Mouse (Mus musculus) heart, embryonic 11.5 days (tissue): ENCODE measurements at regions not wholly inside any gene's neighbourhood (a gene's known extent, or its start where the extent isn't known, plus 50 kb on each side); places are given as distances from the start of the nearest gene placed in this dataset.

Experiments
- ATAC-seq: fragments of 200-750 bp; cut with Nextera tagmentation; replicated peaks from 2 replicates; pipeline ENCODE4 v1.8.0; 2017; ENCODE audit warnings: moderate library complexity; ENCODE audit not compliant: insufficient number of reproducible peaks, low FRiP score, low TSS enrichment
- H3K27ac ChIP-seq: fragments of 300-500 bp; sonication (generic); 2 replicates; pipeline ENCODE4 v1.5.1; 2014; ENCODE audit warnings: mild to moderate bottlenecking, low read depth, low read length
- H3K27me3 ChIP-seq: fragments of 300-500 bp; sonication (generic); 2 replicates; pipeline ENCODE4 v1.6.1; 2014; ENCODE audit warnings: mild to moderate bottlenecking, low read length, mixed read lengths; ENCODE audit not compliant: control insufficient read depth, insufficient read depth
- H3K36me3 ChIP-seq: fragments of 300-500 bp; sonication (generic); 2 replicates; pipeline ENCODE4 v1.6.1; 2014; ENCODE audit warnings: mild to moderate bottlenecking, low read length, moderate library complexity, mixed read lengths; ENCODE audit not compliant: control insufficient read depth, insufficient read depth
- H3K4me1 ChIP-seq: fragments of 300-500 bp; sonication (generic); 2 replicates; pipeline ENCODE4 v1.6.1; 2014; ENCODE audit warnings: low read length; ENCODE audit not compliant: control insufficient read depth, insufficient read depth
- H3K4me2 ChIP-seq: fragments of 300-500 bp; sonication (generic); 2 replicates; pipeline ENCODE4 v1.6.1; 2014; ENCODE audit warnings: mild to moderate bottlenecking, moderate library complexity
- H3K4me3 ChIP-seq: fragments of 300-500 bp; sonication (generic); 2 replicates; pipeline ENCODE4 v1.5.1; 2014; ENCODE audit warnings: low read depth, low read length
- H3K9ac ChIP-seq: fragments of 300-500 bp; sonication (generic); 2 replicates; pipeline ENCODE4 v1.6.1; 2014; ENCODE audit warnings: mild to moderate bottlenecking, low read depth, low read length, moderate library complexity
- H3K9me3 ChIP-seq: fragments of 300-500 bp; sonication (generic); replicated peaks from 2 replicates; pipeline ENCODE4 v1.6.1; 2016; ENCODE audit warnings: low read length; ENCODE audit not compliant: control insufficient read depth
- WGBS: fragments of 180-500 bp; shearing (Covaris S2); extraction: QIAGEN DNeasy Blood & Tissue Kit; methylation state at CpG from one replicate; pipeline ENCODE4 v1.1.7; 2014; ENCODE audit not compliant: insufficient replicate concordance; 5-methylcytosine and 5-hydroxymethylcytosine counted together

DNA sequence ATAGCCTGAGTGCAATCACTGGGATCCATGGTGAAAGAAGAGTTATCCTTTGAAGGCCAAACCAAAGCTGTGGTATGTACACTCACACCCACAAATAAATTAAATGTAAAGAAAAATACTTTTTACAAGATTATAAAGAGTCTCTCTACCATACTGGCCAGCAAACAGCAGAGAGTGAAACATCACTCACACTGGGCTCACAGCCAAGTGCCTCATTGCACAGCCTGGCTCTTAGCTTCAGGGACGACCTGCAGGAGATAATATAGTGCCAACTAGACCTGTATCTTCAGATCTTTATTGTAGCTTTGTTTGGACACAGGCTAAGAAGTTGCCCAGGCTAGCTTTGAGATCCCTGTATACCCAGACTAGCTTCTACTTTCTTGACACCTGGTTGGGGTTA, 174.1 kb upstream of the Irx5 start:
- H3K9ac ChIP-seq = no peak overlapping the region
- no peak overlapping the region for H3K4me2 ChIP-seq
- H3K27me3 ChIP-seq = no peaks in the 10 kb centered on the region
- peaks cover 4% of the 10 kb centered on the region; the same call in 1 of the 2 replicates for H3K4me1 ChIP-seq
- no peak for ATAC-seq
- H3K4me3 ChIP-seq = no peak overlapping the region
- 0 out of 2 replicates have a peak, but pooled peaks cover 2% of the 10 kb centered on the region for H3K9me3 ChIP-seq
- 13% methylated on average over 1 of the region's 1 CpGs for WGBS
- H3K36me3 ChIP-seq = no peaks in the 10 kb centered on the region
- no peak overlapping the region for H3K27ac ChIP-seq

DNA sequence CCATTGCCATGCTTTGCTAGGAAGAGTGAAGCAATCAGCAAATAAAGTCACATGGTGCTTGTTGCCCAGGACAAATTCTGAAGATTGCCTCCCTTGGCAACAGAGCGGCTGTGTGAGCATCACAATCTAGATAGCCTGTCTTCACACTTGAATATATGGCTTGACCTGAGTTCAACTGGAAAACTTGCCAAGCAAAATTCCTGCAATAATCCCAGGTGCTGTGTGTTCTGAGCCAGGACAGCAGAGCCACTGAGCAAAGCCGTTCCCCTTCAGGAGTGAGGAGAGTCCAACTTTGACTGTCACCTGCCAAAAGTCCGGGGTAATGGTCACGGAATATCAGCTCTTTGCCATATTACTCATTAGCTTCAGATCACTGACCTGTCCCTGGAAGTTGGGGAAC, 176.8 kb upstream of the Irx5 start:
- no peak overlapping the region for H3K4me3 ChIP-seq

DNA sequence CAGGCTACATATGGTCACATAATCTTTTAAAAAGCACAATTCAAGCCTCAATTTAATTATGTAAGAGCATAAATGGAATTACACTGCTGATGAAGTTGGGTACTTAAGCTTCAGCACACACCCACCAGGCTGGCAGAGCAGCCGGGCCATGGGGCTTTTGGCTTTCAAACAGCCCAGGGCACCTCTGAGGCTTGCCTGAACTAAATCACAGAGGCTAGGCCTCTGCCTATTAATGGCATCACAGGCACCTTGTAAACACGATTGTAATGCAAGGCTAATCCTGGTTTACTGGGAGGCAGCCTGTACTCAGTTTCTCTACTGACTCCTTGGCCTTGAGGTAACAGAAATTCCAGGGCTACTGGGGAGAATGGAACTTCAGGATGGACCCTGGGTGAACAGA, 178.1 kb upstream of the Irx5 start:
- H3K4me2 ChIP-seq = no peak overlapping the region
- H3K27ac ChIP-seq = no peak overlapping the region
- H3K27me3 ChIP-seq = no peaks in the 10 kb centered on the region
- H3K4me1 ChIP-seq = peaks cover 4% of the 10 kb centered on the region; the same call in 1 of the 2 replicates
- no peaks in the 10 kb centered on the region for H3K9me3 ChIP-seq
- H3K9ac ChIP-seq = no peak overlapping the region
- no peaks in the 10 kb centered on the region for H3K36me3 ChIP-seq
- 69% methylated on average over 2 of the region's 2 CpGs for WGBS
- no peak for ATAC-seq
- H3K4me3 ChIP-seq = no peak overlapping the region

More for the DNA sequence above, 176.8 kb upstream of the Irx5 start:
- Histone ChIP-seq H3K9ac (no peak overlapping the region), H3K9me3 (no peaks in the 10 kb centered on the region), H3K27me3 (no peaks in the 10 kb centered on the region), H3K27ac (no peak overlapping the region), H3K4me1 (peaks cover 4% of the 10 kb centered on the region; the same call in 1 of the 2 replicates), H3K36me3 (no peaks in the 10 kb centered on the region), H3K4me2 (no peak overlapping the region)
- WGBS = 84% methylated on average over 4 of the region's 4 CpGs
- no peak for ATAC-seq

DNA sequence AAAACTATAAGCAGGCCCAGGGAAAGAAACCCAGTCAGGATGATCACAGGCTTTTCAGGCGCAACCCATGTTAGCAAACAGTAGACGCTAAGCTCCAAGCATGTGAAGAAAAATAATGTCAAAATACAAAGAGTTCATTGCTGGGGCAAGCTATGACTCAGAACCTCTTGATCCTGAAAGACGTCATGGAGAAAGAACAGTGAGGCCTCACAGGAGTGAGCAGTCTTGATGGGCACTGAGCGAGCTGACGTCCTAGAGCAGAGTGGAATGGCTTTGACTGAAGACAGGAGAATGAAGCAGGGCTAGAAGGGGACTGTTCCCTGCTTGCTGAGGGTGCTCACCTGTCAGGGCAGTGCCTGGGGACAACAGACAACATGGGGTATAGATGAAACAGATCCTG, 181.3 kb upstream of the Irx5 start:
- no peaks in the 10 kb centered on the region for H3K4me1 ChIP-seq
- 66% methylated on average over 5 of the region's 5 CpGs for WGBS
- ATAC-seq = no peak
- H3K9me3 ChIP-seq = no peaks in the 10 kb centered on the region
- H3K36me3 ChIP-seq = no peaks in the 10 kb centered on the region
- no peak overlapping the region for H3K9ac ChIP-seq
- H3K4me3 ChIP-seq = no peak overlapping the region
- no peak overlapping the region for H3K27ac ChIP-seq
- H3K27me3 ChIP-seq = no peaks in the 10 kb centered on the region
- H3K4me2 ChIP-seq = no peak overlapping the region

DNA sequence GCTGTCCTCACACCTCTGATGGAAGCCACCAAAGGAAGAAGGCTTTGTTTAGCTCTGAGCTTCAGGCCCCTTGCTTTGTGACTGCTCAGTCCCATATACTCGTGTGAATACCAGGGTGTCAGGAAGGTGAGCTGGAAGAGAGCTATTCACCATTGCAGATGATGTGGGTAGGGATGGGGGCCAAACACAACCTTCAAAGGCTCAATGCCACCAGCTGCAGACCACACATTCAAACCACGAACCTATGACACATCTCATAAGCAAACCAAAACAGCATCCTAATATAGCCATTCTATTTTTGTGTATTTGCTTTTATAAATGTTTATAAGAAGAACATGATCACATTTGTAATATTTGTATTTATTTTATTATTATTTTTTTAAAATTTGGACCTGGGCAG, 183.3 kb upstream of the Irx5 start:
- Histone ChIP-seq H3K4me3 (no peak overlapping the region), H3K9me3 (no peaks in the 10 kb centered on the region), H3K4me1 (no peaks in the 10 kb centered on the region), H3K9ac (no peak overlapping the region), H3K27ac (no peak overlapping the region), H3K36me3 (no peaks in the 10 kb centered on the region), H3K4me2 (no peak overlapping the region), H3K27me3 (no peaks in the 10 kb centered on the region)
- ATAC-seq = no peak
- 82% methylated on average over 2 of the region's 2 CpGs for WGBS

DNA sequence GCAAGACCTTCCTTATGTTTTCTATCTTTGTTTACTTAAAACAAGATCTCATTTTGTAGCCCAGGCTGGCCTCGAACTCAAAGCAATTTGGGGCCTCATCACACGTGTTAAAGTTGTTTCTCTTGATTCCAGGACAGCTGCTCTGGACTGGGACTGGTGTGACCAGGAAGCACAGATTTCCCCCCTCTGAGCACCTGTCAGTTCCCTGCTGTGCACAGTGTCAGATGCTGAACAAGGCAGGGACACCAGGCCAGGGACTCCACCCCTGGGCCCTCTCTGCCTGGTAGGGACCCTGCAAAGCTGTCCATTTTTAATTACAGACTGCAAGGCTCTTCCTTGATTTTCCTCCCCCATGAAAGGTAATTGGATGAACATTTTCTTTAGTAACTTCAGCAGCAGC, 185.8 kb upstream of the Irx5 start:
- WGBS = 54% methylated on average over 2 of the region's 2 CpGs
- Histone ChIP-seq H3K27me3 (no peaks in the 10 kb centered on the region), H3K4me2 (no peak overlapping the region), H3K4me3 (no peak overlapping the region), H3K27ac (no peak overlapping the region), H3K4me1 (peaks cover 8% of the 10 kb centered on the region; the same call in 1 of the 2 replicates), H3K9me3 (no peaks in the 10 kb centered on the region), H3K36me3 (no peaks in the 10 kb centered on the region), H3K9ac (no peak overlapping the region)
- no peak for ATAC-seq

DNA sequence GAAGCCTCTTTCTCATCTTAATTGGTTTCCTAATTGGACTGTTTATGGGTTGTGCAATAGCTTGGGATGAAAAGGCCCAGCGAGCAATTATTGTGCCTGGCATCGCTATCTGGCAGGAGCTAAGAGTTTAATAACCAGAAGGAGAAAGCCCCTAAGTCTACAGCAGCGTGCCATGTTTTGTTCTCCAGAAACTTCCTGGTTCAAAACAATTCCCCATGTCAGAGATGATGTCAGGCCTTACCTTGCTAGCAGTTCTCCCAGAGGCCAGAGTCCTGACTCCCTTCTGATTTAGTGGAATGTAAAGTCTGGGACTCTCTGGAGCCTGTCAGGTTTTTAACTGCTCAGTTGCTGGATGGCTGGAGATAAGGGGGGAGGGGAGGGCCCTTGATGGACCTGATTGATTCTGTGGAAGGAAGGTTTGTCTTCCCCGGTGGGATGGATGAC, 190.1 kb upstream of the Irx5 start:
- 47% methylated on average over 4 of the region's 4 CpGs for WGBS
- H3K27me3 ChIP-seq = no peaks in the 10 kb centered on the region
- no peaks in the 10 kb centered on the region for H3K36me3 ChIP-seq
- H3K27ac ChIP-seq = no peak overlapping the region
- no peak overlapping the region for H3K4me3 ChIP-seq
- H3K9ac ChIP-seq = no peak overlapping the region
- peaks cover 10% of the 10 kb centered on the region; the same call in 1 of the 2 replicates for H3K4me1 ChIP-seq
- no peaks in the 10 kb centered on the region for H3K9me3 ChIP-seq
- no peak overlapping the region for H3K4me2 ChIP-seq
- no peak for ATAC-seq

DNA sequence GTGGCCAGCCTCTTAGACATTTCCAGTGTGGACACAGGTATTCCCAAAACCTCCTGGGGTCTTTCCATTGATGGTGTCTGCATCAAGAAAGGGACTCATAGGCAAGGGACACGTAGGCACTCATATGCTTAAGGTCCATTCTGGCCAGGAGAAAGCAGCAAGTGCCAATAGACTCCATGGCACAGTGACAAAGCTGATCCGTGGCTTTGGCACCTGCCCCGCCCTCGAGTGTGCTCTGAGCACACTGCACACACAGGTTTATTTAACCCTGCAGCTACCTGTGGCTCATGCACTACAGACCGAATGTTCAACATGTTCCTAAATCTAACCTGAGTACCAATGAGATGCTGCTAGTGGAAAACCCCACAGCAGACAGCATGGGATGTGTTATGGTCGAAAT, 192.1 kb upstream of the Irx5 start:
- WGBS = 80% methylated on average over 6 of the region's 6 CpGs
- Histone ChIP-seq H3K36me3 (no peaks in the 10 kb centered on the region), H3K4me1 (peaks cover 10% of the 10 kb centered on the region; the same call in 1 of the 2 replicates), H3K27ac (no peak overlapping the region), H3K4me2 (no peak overlapping the region), H3K4me3 (no peak overlapping the region), H3K27me3 (no peaks in the 10 kb centered on the region), H3K9ac (no peak overlapping the region), H3K9me3 (no peaks in the 10 kb centered on the region)
- ATAC-seq = no peak

DNA sequence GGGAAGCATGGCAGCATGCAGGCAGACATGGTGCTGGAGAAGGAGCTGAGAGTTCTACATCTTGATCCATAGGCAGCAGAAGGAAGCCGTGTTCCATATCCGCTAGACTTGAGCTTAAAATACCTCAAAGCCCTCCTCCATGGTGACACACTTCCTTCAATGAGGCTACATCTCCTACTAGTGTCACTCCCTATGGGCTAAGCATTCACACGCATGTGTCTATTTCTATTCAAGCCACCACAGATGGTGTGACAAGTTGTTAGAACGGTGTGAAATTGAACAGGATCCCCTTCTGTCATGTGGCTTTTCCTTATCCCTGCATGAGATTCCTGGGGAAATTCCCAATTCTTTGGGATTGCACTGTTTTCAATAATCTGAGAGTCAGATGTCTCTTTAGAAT, 192.9 kb upstream of the Irx5 start:
- H3K36me3 ChIP-seq = no peaks in the 10 kb centered on the region
- no peaks in the 10 kb centered on the region for H3K9me3 ChIP-seq
- no peak for ATAC-seq
- WGBS = 86% methylated on average over 4 of the region's 4 CpGs
- H3K9ac ChIP-seq = no peak overlapping the region
- peaks cover 10% of the 10 kb centered on the region; the same call in 1 of the 2 replicates for H3K4me1 ChIP-seq
- H3K27me3 ChIP-seq = no peaks in the 10 kb centered on the region
- H3K27ac ChIP-seq = no peak overlapping the region
- H3K4me2 ChIP-seq = no peak overlapping the region
- H3K4me3 ChIP-seq = no peak overlapping the region
